Mouse (Mus musculus) hindbrain, embryonic 11.5 days (tissue): ENCODE measurements at regions not wholly inside any gene's neighbourhood (a gene's known extent, or its start where the extent isn't known, plus 50 kb on each side); places are given as distances from the start of the nearest gene placed in this dataset.

Experiments
- ATAC-seq: fragments of 200-750 bp; cut with Nextera tagmentation; 2 replicates; pipeline ENCODE4 v1.8.0; 2017; ENCODE audit warnings: mild to moderate bottlenecking, moderate TSS enrichment, moderate library complexity; ENCODE audit not compliant: low FRiP score
- DNase-seq: peaks from one replicate; pipeline ENCODE4 v3.0.0-alpha.2; 2015; ENCODE audit warnings: low spot score
- H3K27ac ChIP-seq: fragments of 300-500 bp; sonication (generic); 2 replicates; pipeline ENCODE4 v1.5.1; 2014; ENCODE audit warnings: mild to moderate bottlenecking, low read depth, low read length
- H3K27me3 ChIP-seq: fragments of 300-500 bp; sonication (generic); 2 replicates; pipeline ENCODE4 v1.6.1; 2014; ENCODE audit warnings: mild to moderate bottlenecking, low read length, moderate library complexity, mixed read lengths; ENCODE audit not compliant: control insufficient read depth, insufficient read depth
- H3K36me3 ChIP-seq: fragments of 300-500 bp; sonication (generic); 2 replicates; pipeline ENCODE4 v1.6.1; 2014; ENCODE audit warnings: mild to moderate bottlenecking, low read length, moderate library complexity, mixed read lengths; ENCODE audit not compliant: control insufficient read depth, insufficient read depth
- H3K4me1 ChIP-seq: fragments of 300-500 bp; sonication (generic); replicated peaks from 2 replicates; pipeline ENCODE4 v1.6.1; 2014; ENCODE audit warnings: low read length, mixed read lengths; ENCODE audit not compliant: control insufficient read depth, insufficient read depth
- H3K4me2 ChIP-seq: fragments of 300-500 bp; sonication (generic); replicated peaks from 2 replicates; pipeline ENCODE4 v1.6.1; 2014; ENCODE audit warnings: mild to moderate bottlenecking, low read depth, low read length
- H3K4me3 ChIP-seq: fragments of 300-500 bp; sonication (generic); 2 replicates; pipeline ENCODE4 v1.5.1; 2014; ENCODE audit warnings: low read depth, low read length
- H3K9ac ChIP-seq: fragments of 300-500 bp; sonication (generic); 2 replicates; pipeline ENCODE4 v1.6.1; 2014; ENCODE audit warnings: low read depth, low read length
- H3K9me3 ChIP-seq: fragments of 300-500 bp; sonication (generic); 2 replicates; pipeline ENCODE4 v1.6.1; 2016; ENCODE audit warnings: low read length; ENCODE audit not compliant: control insufficient read depth
- WGBS: fragments of 180-500 bp; shearing (Covaris S2); extraction: QIAGEN DNeasy Blood & Tissue Kit; methylation state at CpG from one replicate; pipeline ENCODE4 v1.1.7; 2014; 5-methylcytosine and 5-hydroxymethylcytosine counted together

DNA sequence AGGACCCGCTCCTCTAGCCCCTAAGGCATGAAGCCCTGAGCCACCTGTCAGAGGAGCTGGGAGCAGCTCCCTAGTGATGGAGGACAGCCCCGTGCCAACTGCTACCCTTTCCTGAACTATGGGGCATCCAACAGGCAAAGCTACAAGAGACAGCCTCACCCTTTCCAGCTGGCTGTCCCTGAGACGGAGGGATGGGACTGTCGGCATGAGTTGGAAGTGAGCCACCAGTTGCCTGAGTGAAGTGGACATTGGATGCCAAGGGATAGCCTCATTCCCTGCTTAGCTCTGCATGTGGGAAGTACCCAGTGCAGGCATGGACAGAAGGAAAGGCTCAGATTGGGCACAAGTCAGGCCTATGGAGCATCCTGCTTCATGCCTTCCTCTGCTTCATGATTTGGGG is 112.3 kb upstream of the Igsf21 start:
- Histone ChIP-seq H3K27me3 (no peaks in the 10 kb centered on the region), H3K4me1 (no peaks in the 10 kb centered on the region), H3K4me3 (no peak overlapping the region), H3K9me3 (no peaks in the 10 kb centered on the region), H3K36me3 (no peaks in the 10 kb centered on the region), H3K9ac (no peak overlapping the region), H3K4me2 (no peak overlapping the region), H3K27ac (no peak overlapping the region)
- 92% methylated on average over 4 of the region's 4 CpGs for WGBS
- DNase-seq (no peak), ATAC-seq (no peak)

- no peak overlapping the region for H3K4me3 ChIP-seq
- no peak overlapping the region for H3K27ac ChIP-seq
- H3K4me1 ChIP-seq, result no peaks in the 10 kb centered on the region
- DNase-seq (peak; percentile 80), ATAC-seq (no peak)
- H3K27me3 ChIP-seq, result no peaks in the 10 kb centered on the region
- H3K36me3 ChIP-seq, result no peaks in the 10 kb centered on the region
- H3K9ac ChIP-seq, result no peak overlapping the region
- H3K9me3 ChIP-seq, result no peaks in the 10 kb centered on the region
- 10% methylated on average over 5 of the region's 5 CpGs for WGBS
- H3K4me2 ChIP-seq, result no peak overlapping the region
Measured at GRCm38 (mm10) chr4:140358103-140358502, 111.5 kb upstream of the Igsf21 start.

DNA sequence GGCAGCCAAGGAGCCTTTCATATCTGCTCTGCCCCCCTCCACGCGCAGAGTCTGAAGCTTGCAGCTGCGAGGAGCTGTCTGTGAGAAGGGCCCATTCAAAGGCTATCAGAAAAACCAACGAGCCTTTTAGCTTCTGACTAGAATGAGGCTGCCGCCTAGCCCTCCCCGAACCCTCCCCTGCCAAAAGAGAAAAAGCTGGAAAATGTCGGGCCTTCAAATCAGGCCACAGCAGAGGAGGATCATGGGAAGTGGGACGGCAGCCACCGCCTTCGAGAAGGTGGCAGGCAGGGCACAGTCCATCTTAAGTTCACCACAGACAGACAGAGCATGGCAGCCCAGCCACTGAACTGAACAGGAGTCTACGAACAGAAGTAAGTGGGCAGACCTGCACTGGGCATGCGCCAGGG is 108.6 kb upstream of the Igsf21 start:
- Histone ChIP-seq H3K4me3 (no peak overlapping the region), H3K4me1 (no peaks in the 10 kb centered on the region), H3K4me2 (no peak overlapping the region), H3K9me3 (no peaks in the 10 kb centered on the region), H3K9ac (no peak overlapping the region), H3K36me3 (no peaks in the 10 kb centered on the region), H3K27ac (no peak overlapping the region), H3K27me3 (no peaks in the 10 kb centered on the region)
- ATAC-seq (no peak), DNase-seq (no peak)
- WGBS, result 74% methylated on average over 12 of the region's 12 CpGs

DNA sequence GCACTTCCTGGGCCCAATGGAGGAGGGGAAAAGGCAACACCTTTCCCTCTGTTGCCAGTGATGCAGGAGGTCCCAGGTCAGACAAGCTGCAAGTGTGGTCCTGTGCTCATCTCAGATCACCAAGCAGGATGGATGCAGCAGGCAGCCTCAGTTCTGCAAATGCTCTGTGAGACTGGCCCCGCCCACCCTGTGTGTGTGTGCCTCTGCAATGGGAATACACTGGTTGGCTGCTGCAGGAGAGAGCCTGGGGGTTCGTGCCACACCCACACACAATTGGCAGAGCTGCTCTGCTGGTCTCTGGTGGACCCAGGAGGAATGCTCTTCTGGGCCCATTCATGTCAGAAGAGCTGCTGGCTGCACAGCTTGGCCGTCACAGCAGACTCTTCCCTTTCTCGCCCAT is 102.2 kb upstream of the Igsf21 start:
- WGBS, result 60% methylated on average over 4 of the region's 4 CpGs
- no peak overlapping the region for H3K9ac ChIP-seq
- no peak for ATAC-seq
- no peak overlapping the region for H3K4me3 ChIP-seq
- H3K9me3 ChIP-seq, result no peaks in the 10 kb centered on the region
- no peaks in the 10 kb centered on the region for H3K27me3 ChIP-seq
- no peaks in the 10 kb centered on the region for H3K4me1 ChIP-seq
- H3K27ac ChIP-seq, result no peak overlapping the region
- DNase-seq, result no peak
- no peaks in the 10 kb centered on the region for H3K36me3 ChIP-seq
- H3K4me2 ChIP-seq, result no peak overlapping the region

- H3K4me2 ChIP-seq, result no peak overlapping the region
- H3K4me3 ChIP-seq, result no peak overlapping the region
- no peaks in the 10 kb centered on the region for H3K36me3 ChIP-seq
- H3K27ac ChIP-seq, result no peak overlapping the region
- no peak for ATAC-seq
- DNase-seq, result no peak
- no peak overlapping the region for H3K9ac ChIP-seq
- no peaks in the 10 kb centered on the region for H3K27me3 ChIP-seq
- no peaks in the 10 kb centered on the region for H3K4me1 ChIP-seq
- no peaks in the 10 kb centered on the region for H3K9me3 ChIP-seq
- WGBS, result 79% methylated on average over 4 of the region's 4 CpGs
Measured at GRCm38 (mm10) chr4:140330138-140330537, 83.6 kb upstream of the Igsf21 start.

GRCm38 (mm10) chr4:140326706-140327440 is 80.3 kb upstream of the Igsf21 start:
- Histone ChIP-seq H3K4me3 (no peak overlapping the region), H3K27me3 (no peaks in the 10 kb centered on the region), H3K4me1 (no peaks in the 10 kb centered on the region), H3K9ac (no peak overlapping the region), H3K27ac (no peak overlapping the region), H3K9me3 (no peaks in the 10 kb centered on the region), H3K4me2 (no peak overlapping the region), H3K36me3 (no peaks in the 10 kb centered on the region)
- WGBS, result 28% methylated on average over 10 of the region's 10 CpGs
- peak; percentile 22; the same call in 1 of the 2 replicates for ATAC-seq
- no peak for DNase-seq

- Histone ChIP-seq H3K27me3 (no peaks in the 10 kb centered on the region), H3K9me3 (no peaks in the 10 kb centered on the region), H3K4me1 (no peaks in the 10 kb centered on the region), H3K9ac (no peak overlapping the region), H3K4me2 (no peak overlapping the region), H3K36me3 (no peaks in the 10 kb centered on the region), H3K27ac (no peak overlapping the region), H3K4me3 (no peak overlapping the region)
- 88% methylated on average over 7 of the region's 7 CpGs for WGBS
- ATAC-seq, result no peak
- DNase-seq, result no peak
Measured at GRCm38 (mm10) chr4:140325677-140326052, 79.1 kb upstream of the Igsf21 start.

- Histone ChIP-seq H3K36me3 (no peaks in the 10 kb centered on the region), H3K27ac (no peak overlapping the region), H3K4me2 (no peak overlapping the region), H3K27me3 (no peaks in the 10 kb centered on the region), H3K9ac (no peak overlapping the region), H3K9me3 (no peaks in the 10 kb centered on the region), H3K4me1 (no peaks in the 10 kb centered on the region), H3K4me3 (no peak overlapping the region)
- no peak for DNase-seq
- 86% methylated on average over 8 of the region's 8 CpGs for WGBS
- ATAC-seq, result no peak
Measured at GRCm38 (mm10) chr4:140324971-140325676, 78.5 kb upstream of the Igsf21 start.
